Mouse (Mus musculus) neutrophil, adult 83 days (primary cell): ENCODE measurements around the gene Esp31. TPM values are rescaled to one million over a fixed set of nuclear protein-coding genes. Genes with fewer than 3 reads are reported as not detected.

Experiments used
- total RNA-seq, 2 experiments: library from RNA; stranded (reverse); gene quantifications; one replicate each; pipeline ENCODE4 v1.2.4; 2023

Esp31 gene
- not detected for total RNA-seq

DNA sequence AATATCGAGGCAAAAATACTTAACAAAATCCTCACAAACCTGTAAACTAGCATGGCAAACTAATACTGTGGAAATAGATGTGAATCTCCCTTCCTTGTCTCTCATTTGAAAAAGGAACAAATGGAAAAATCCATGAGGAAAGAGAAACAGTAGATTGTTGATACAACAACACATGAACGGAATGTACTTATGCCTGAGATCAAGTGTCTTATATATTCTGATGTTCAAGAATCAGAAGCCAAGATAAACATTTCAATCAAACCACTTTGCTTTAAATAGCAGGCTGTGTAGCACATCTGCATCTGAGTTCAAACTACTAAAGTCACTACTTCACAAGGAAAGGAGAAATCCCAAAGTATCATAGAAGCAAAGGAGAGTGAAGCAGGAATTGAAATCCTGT is at the start of gene Esp31:
Gene Esp31 (plus strand): TSS at position 301 of the 400 bp plus-strand sequence.

Other genes with a start within 250 kb of the Esp31 start
- gene Esp36, start 219.3 kb upstream of the Esp31 start, total RNA-seq, result not detected
- not detected for gene Esp34, start 85.3 kb upstream of the Esp31 start, total RNA-seq